Mouse (Mus musculus): ENCODE measurements around the gene Trim43a. TPM values are rescaled to one million over a fixed set of nuclear protein-coding genes. Genes with fewer than 3 reads are reported as not detected.
A peak's percentile ranks its signal among the peaks of the same experiment; 100 is the strongest.
"Not testable (repeated sequence)": the region's sequence is repeated elsewhere in the genome, so short reads cannot be mapped to it uniquely, and the experiment has no call there.

Gene Trim43a
- polyA plus RNA-seq, 1 experiment from 2014 or later: 0.09 TPM

DNA sequence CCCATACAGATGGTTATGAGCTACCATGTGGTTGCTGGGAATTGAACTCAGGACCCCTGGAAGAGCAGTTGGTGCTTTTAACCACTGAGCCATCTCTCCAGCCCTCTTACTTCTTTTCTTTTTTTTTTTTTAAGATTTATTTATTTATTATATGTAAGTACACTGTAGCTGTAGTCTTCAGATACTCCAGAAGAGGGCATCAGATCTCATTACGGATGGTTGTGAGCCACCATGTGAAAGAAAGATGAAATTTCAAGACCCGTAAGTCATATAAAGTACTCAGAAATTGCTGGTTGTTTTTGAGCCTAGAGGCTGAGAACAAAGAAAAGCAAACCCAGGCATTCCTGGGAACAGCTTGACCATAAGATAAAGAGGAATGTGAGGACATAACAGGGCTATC lies 19.2 kb upstream of the Trim43a start:
- not testable (repeated sequence) for H3K27me3 ChIP-seq; H3K4me3 ChIP-seq; H3K4me1 ChIP-seq; ATAC-seq (ENCODE audit: low FRiP score, low read depth); H3K9ac ChIP-seq (replicated peaks); H3K9me3 ChIP-seq; H3K4me2 ChIP-seq (replicated peaks); H3K27ac ChIP-seq (replicated peaks)
- peaks cover 30% of the 10 kb centered on the region for H3K36me3 ChIP-seq
- WGBS: 95% methylated on average over 2 of the region's 2 CpGs

DNA sequence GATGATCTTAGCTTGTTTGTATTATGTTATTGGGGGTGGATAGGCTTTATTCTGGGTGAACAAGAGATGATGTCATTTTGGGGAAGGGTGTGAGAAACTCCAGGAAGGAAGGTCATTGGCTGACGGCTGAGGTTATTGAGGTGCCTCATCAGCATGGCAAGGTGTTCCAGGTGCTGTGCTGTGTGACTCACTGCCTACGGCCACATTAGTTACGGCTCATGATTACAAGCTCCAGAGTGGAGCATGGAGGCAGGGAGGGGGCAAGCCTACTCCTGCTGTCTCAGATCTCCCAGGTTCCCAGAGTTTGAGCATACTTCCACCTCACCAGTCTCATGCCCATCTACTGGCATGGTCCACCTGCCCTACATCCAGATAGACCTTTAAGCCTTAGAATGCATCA lies 10.2 kb upstream of the Trim43a start:
- H3K4me2 ChIP-seq (replicated peaks); ATAC-seq (ENCODE audit: low FRiP score, low read depth); H3K27ac ChIP-seq (replicated peaks); H3K4me3 ChIP-seq; H3K9ac ChIP-seq (replicated peaks); H3K27me3 ChIP-seq; H3K4me1 ChIP-seq: not testable (repeated sequence)
- 91% methylated on average over 3 of the region's 3 CpGs for WGBS
- peaks cover 31% of the 10 kb centered on the region for H3K9me3 ChIP-seq
- peaks cover 42% of the 10 kb centered on the region for H3K36me3 ChIP-seq

DNA sequence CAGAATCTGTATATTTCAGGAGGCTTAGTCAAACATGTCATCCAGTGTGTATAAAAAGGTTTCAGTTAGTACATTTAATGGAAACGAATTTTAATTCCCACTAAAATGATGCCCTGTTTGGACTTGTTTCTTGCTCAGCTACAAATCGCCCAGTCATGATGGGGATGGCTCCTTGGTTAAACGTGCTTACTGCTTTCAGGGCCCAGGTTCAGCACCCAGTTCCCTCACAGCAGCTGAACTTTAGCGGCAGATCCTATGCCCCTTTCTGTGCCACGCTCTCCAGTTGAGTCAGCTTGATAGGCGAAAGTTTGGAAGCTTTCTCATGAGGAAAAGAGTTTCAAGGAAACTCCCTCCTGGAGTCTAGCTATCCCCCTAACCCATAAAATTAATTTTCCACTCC lies 13.0 kb downstream of the Trim43a start:
- not testable (repeated sequence) for H3K9me3 ChIP-seq; H3K4me2 ChIP-seq (replicated peaks); ATAC-seq (ENCODE audit: low FRiP score, low read depth); H3K9ac ChIP-seq (replicated peaks); H3K27ac ChIP-seq (replicated peaks); H3K4me1 ChIP-seq; H3K36me3 ChIP-seq; H3K4me3 ChIP-seq; H3K27me3 ChIP-seq
- 88% methylated on average over 6 of the region's 6 CpGs for WGBS

DNA sequence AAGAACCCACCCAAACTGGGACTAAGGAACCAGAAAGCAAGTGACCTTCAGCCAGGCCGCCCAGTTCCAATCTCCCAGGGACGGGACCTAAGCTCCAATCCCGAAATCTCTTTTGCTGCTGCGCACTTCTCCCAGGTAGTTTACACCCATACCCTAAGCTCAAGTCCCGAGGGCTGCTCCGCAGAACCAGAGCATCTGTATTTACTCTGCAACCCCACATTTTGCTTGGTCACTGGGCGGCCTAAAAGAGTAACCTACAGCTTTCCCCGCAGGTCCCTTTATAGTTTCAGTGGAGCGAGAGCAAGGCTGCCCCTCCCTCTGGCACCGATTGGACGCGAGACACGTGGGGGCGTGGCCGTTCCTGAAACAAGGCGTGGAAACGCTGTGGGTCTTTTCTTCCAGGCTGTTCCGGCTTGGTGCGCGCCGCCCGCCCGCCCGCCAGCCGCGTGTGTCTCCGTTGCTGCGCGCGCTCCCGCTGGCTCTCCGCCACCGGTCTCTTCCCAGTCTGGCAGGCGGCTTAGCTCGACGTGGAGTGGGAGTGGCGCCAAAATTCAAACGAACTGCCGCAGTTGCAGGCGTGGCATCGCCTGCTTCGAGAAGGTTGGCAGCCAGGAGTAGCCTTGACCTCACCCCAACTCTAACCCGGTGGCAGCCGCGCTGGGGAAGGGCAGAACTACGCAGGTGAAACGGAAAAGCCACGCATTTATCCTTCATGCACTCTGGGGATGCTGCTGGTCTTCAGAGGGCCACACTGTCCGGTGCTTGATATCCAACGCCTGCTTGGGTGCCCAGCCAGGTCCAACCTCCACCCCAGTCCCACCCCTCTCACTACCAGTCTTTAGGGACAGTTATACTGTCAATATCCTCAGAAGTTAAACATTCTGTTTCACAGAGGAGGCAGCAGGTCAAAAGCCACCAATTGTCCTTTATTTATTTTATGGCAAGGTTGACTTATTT lies 18.8 kb downstream of the Trim43a start:
- not testable (repeated sequence) for H3K9me3 ChIP-seq; H3K36me3 ChIP-seq; H3K27me3 ChIP-seq; H3K4me1 ChIP-seq; H3K27ac ChIP-seq (replicated peaks); H3K9ac ChIP-seq (replicated peaks)
- Histone ChIP-seq H3K4me3 (peak overlapping the region; percentile 38), H3K4me2 (replicated peaks) (peak overlapping the region; percentile 54)
- WGBS: 2% methylated on average over 44 of the region's 50 CpGs
- ATAC-seq (ENCODE audit: low FRiP score, low read depth): peak; percentile 99

DNA sequence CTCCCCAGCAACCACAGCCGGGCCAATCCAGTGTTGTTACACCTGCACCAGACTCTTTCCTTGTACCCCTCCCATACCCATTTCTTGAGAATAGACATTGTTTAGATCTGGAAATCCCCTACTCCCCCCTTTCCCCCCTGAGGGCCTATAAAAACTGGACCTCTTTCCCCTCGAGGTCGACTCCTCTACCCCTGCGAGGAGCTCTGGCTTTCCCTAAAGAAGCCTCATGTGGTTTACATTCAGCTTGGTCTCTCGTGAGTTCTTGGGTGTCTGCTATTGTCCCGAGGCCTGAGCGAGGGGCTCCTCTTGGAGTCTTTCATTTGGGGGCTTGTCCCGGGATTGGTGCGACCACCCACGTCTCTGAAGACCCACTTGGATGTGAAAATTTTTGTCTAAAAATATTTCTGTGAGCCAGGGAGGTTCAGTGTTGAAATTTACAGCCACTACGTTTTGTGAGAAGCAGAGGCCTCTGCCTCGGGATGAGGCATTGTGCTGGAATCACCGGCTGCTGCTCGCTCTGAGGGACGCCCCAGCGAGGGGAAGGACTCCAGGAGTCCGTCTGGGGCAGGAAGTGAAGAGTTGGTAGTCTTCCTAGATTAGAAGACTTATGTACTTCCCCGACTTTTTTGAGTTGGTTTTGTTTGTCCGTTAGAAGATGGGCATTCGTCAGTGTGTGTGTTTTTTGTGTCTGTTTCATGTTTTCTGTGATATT lies 45.3 kb downstream of the Trim43a start:
- not testable (repeated sequence) for H3K27ac ChIP-seq (replicated peaks); H3K27me3 ChIP-seq; ATAC-seq (ENCODE audit: low FRiP score, low read depth); H3K4me3 ChIP-seq; H3K4me1 ChIP-seq; H3K4me2 ChIP-seq (replicated peaks); H3K9me3 ChIP-seq; H3K36me3 ChIP-seq; H3K9ac ChIP-seq (replicated peaks)
- 73% methylated on average over 15 of the region's 20 CpGs for WGBS

DNA sequence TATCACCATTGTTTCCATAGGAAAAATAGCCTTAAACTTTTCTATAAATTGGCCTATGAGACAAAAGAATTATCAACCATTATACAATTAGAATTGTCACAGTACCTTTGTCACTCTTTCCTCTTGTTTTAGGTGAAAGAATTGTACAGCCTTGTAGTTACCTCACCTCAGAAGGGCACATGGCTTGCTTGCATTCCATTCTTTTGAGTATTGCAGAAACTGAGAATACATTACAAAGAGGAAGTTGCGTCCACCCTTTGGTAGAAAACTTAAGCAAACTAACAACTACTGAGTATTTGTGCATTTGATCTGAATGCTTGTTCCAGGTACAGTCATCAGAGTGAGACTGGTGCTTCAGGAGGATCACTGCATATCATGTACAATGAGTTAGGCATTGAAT lies 57.4 kb downstream of the Trim43a start:
- H3K27me3 ChIP-seq; H3K4me3 ChIP-seq; H3K27ac ChIP-seq (replicated peaks); H3K4me2 ChIP-seq (replicated peaks); H3K4me1 ChIP-seq; ATAC-seq (ENCODE audit: low FRiP score, low read depth); H3K9ac ChIP-seq (replicated peaks); H3K36me3 ChIP-seq; H3K9me3 ChIP-seq: not testable (repeated sequence)
- WGBS: 88% methylated on average over 1 of the region's 1 CpGs

Other genes starting within 250 kb of the Trim43a start
- 22.2 and 24.1 TPM in 2 replicates for gene Snx14, start 141.9 kb upstream of the Trim43a start, polyA plus RNA-seq (2016; fragmentation: Nextera tagmentation; extraction: Ambion mirVana)
- gene Gm20537, start 124.3 kb upstream of the Trim43a start, polyA plus RNA-seq (2016; fragmentation: Nextera tagmentation; extraction: Ambion mirVana): 0.42 and 1.8 TPM in 2 replicates
- gene Syncrip, start 98.3 kb upstream of the Trim43a start, polyA plus RNA-seq (2016; fragmentation: Nextera tagmentation; extraction: Ambion mirVana): 119 and 121 TPM in 2 replicates
- gene Zfp949, start 32.9 kb upstream of the Trim43a start, polyA plus RNA-seq (2016; fragmentation: Nextera tagmentation; extraction: Ambion mirVana): 13.2 and 14.1 TPM in 2 replicates
- 31.7 and 32.3 TPM in 2 replicates for gene Mthfsl, start 139.4 kb downstream of the Trim43a start, polyA plus RNA-seq (2016; fragmentation: Nextera tagmentation; extraction: Ambion mirVana)
- not detected in 2 replicates for gene Bcl2a1d, start 151.0 kb downstream of the Trim43a start, polyA plus RNA-seq (2016; fragmentation: Nextera tagmentation; extraction: Ambion mirVana)